Mouse (Mus musculus): ENCODE results near the gene Rnf180.

DNA sequence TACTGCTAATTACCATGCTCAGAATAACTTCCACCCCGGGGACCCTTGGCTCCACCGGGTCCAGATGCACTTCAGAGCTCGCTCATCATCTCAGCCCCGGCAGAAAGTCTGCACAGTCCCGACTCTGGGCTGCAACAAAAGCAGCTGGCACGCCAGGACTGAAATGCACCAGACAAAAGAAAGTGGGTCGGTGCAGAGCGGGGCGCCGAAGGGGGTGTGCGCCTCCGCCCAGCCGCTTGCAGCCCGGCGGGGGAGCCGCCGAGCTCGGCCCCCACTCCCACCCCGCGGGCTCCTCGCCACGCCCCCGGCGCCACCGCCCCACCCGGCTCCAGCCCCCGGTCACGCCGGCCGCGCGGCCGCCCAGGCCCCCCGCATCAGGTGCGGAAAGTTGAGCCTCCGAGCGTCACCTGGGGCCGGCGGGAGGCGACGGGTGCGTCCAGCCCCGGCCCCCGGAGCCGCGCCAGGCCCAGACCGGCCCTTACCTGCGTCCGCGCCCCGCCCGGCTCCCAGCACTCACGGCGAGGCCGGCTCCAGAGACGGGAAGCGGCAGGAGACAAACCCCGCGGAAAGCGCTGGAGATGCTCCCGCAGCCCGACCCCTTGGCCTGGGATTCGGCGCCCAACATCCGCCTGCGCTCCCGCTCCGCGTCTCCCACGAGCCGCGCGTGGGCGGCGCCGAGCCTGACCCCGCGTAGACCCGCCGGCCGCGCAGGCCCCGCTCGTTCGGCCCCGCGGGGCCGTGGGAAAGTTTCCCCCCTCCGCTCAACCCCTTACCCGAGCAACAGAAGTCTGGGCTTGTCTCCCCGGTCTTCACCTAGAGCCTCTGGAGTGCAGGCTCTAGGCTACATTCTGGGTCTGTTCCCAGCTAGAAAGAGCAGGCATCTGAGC, 591 bp downstream of the Rnf180 start:
- TF ChIP-seq CTCF (IDR thresholded peaks at IDR 0.05; ENCODE audit: low read depth, low read length) (no peak), POLR2A (IDR thresholded peaks at IDR 0.05; ENCODE audit: extremely low read depth, insufficient read depth, low read length) (no peak)
